Mouse (Mus musculus) liver, adult 2 months (tissue): ENCODE results near the gene Vhl. TPM values are rescaled to one million over a fixed set of nuclear protein-coding genes. Genes with fewer than 3 reads are reported as not detected.

Experiments
- DNase-seq: peaks from one replicate; pipeline ENCODE4 v3.0.0-alpha.2; 2011; ENCODE audit warnings: low read depth, low spot score; ENCODE audit errors: extremely low read depth
- H3K27ac ChIP-seq: fragments of 200-500 bp; replicated peaks from 2 replicates; pipeline ENCODE4 v1.5.1; 2012; ENCODE audit warnings: low read depth, mild to moderate bottlenecking, control low read depth, inconsistent platforms, low read length; ENCODE audit not compliant: insufficient read depth
- H3K27me3 ChIP-seq: fragments of 200-500 bp; 2 replicates; pipeline ENCODE4 v1.6.1; 2012; ENCODE audit warnings: mild to moderate bottlenecking, moderate library complexity, low read length, inconsistent platforms; ENCODE audit not compliant: control insufficient read depth, insufficient read depth
- H3K36me3 ChIP-seq: fragments of 200-500 bp; 2 replicates; pipeline ENCODE4 v1.6.1; 2012; ENCODE audit warnings: low read length, inconsistent platforms; ENCODE audit not compliant: control insufficient read depth, insufficient read depth
- H3K4me1 ChIP-seq: fragments of 200-500 bp; 2 replicates; pipeline ENCODE4 v1.6.1; 2011; ENCODE audit warnings: low read length; ENCODE audit not compliant: control insufficient read depth, insufficient read depth
- H3K4me3 ChIP-seq: fragments of 200-500 bp; 2 replicates; pipeline ENCODE4 v1.5.1; 2011; ENCODE audit warnings: low read depth, mild to moderate bottlenecking, control low read depth, low read length, moderate library complexity; ENCODE audit not compliant: insufficient read depth
- H3K79me2 ChIP-seq: fragments of 200-500 bp; 2 replicates; pipeline ENCODE4 v1.6.1; 2012; ENCODE audit warnings: inconsistent platforms, mild to moderate bottlenecking, low read length, moderate library complexity; ENCODE audit not compliant: control insufficient read depth, insufficient read depth
- H3K9ac ChIP-seq: fragments of 200-500 bp; 2 replicates; pipeline ENCODE4 v1.6.1; 2012; ENCODE audit warnings: low read depth, mild to moderate bottlenecking, control low read depth, inconsistent platforms, low read length
- CTCF ChIP-seq: fragments of 200-500 bp; IDR thresholded peaks from 2 replicates; pipeline ENCODE4 v1.5.1; 2011; ENCODE audit warnings: low read depth, low read length, control low read depth
- POLR2A ChIP-seq: fragments of 200-500 bp; IDR thresholded peaks from 2 replicates; pipeline ENCODE4 v1.6.1; 2011; ENCODE audit warnings: low read length, control low read depth; ENCODE audit not compliant: insufficient read depth; ENCODE audit errors: extremely low read depth
- WGBS: fragments of 180-500 bp; shearing (Covaris S2); methylation state at CpG from one replicate; pipeline ENCODE4 v1.1.7; 2018; 5-methylcytosine and 5-hydroxymethylcytosine counted together
- polyA plus RNA-seq: library from polyadenylated mRNA; depleted of rRNA; stranded (reverse); fragments of >200 nt; gene quantifications from 2 replicates; pipeline ENCODE4 v1.2.3, GENCODE M21; 2012
- total RNA-seq: library from RNA; depleted of rRNA; stranded (reverse); fragments of >200 nt; gene quantifications from 2 replicates; pipeline ENCODE4 v1.2.3, GENCODE M21; 2014

Vhl gene
- total and polyA plus RNA-seq, 2 experiments: 7.2 to 12.1 TPM

DNA sequence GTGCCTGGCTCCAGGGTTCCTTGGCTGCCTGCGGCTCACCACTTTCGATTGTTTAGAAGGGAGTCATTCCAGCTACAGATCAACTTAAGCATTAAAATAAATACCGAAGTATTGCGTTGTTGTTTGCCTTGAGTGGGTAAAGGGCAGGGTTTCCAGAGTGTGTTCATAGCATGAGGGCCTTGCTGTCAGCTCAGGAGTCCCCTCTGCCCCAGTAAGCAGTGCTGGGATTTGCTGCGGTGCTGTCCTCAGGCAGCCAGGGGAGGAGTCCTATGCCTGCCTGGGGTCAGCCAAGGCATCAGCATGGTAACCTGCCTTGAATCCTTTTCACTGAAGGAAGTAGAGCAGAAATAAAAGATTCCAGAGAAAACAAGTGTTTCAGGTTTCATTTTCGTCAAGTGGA is 33.1 kb downstream of the Vhl start:
- Histone ChIP-seq H3K9ac (no peak overlapping the region), H3K27ac (peak overlapping the region; percentile 78), H3K79me2 (peaks cover 24% of the 10 kb centered on the region; the same call in 1 of the 2 replicates), H3K36me3 (no peaks in the 10 kb centered on the region), H3K4me3 (no peak overlapping the region), H3K27me3 (no peaks in the 10 kb centered on the region), H3K4me1 (peaks cover 53% of the 10 kb centered on the region)
- peak; percentile 99 for DNase-seq
- no peak for TF ChIP-seq CTCF
- TF ChIP-seq POLR2A: no peak
- WGBS: 23% methylated on average over 6 of the region's 6 CpGs

DNA sequence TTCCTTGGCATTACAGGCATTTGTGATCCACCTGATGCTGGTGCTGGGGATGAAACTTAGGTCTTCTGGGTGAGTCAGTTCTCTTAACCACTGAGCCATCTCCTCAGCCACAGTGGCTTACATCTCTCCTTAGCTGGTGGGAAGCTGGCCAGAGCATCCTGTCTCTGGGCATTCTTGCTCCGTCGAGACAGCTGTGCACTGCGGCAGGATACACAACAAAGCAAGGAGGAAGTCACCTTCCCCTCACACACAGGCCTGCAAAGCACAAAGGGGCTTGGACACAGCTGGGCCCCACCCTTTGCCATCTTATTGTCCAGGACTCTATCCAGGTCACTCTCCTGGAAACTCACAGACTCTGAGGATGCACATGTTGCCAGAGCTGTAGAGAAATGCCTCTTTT is 34.5 kb downstream of the Vhl start:
- Histone ChIP-seq H3K36me3 (no peaks in the 10 kb centered on the region), H3K79me2 (peaks cover 24% of the 10 kb centered on the region; the same call in 1 of the 2 replicates)

DNA sequence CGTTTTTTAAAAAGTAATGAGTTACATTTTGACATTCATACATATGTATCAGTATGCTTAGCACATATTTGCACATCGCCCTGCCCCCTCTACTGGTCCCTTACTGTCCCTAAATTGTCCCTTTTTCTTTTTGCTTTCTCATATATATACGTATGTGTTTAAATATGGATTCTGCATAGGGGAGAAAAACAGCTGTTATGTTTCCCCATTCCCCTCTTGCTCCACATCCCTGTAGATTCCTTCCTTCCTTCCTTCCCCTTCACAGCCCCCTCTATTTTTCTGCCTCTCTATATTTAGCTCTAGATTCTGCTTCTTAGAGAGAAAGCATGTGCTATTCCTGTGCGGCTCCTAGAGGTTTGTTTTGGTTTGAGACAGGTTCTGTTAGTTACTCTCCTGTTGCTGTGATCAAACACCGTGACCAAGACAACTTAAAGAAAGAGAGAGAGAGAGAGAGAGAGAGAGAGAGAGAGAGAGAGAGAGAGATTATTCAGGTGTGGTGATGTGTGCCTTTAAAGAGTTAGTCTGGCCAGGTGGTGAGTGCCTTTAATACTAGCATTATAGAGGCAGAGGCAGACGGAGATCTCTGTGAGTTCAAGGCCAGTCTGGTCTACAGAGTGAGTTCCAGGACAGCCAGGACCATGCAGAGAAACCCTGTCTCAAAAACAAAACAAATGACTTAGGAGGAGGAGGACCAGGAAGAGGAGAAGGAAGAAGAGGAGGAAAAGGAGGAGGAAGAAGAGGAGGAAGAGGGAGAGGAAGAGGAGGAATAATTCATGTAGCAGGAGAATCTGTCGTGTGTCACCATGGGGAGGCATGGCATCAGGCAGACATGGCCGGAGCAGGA is 36.1 kb downstream of the Vhl start:
- Histone ChIP-seq H3K27me3 (no peaks in the 10 kb centered on the region), H3K36me3 (no peaks in the 10 kb centered on the region), H3K79me2 (peaks cover 25% of the 10 kb centered on the region; the same call in 1 of the 2 replicates), H3K4me3 (no peak overlapping the region), H3K9ac (0 out of 2 replicates have a peak overlapping the region, but pooled peaks have one; percentile 3), H3K27ac (peak overlapping the region; percentile 40), H3K4me1 (peaks cover 54% of the 10 kb centered on the region)
- no peak for DNase-seq
- TF ChIP-seq POLR2A (no peak), CTCF (no peak)
- 67% methylated on average over 8 of the region's 8 CpGs for WGBS

More for the DNA sequence above, 34.5 kb downstream of the Vhl start:
- H3K4me1 ChIP-seq: peaks cover 59% of the 10 kb centered on the region
- DNase-seq: no peak
- peak overlapping the region; percentile 65 for H3K27ac ChIP-seq
- H3K4me3 ChIP-seq: no peak overlapping the region
- H3K27me3 ChIP-seq: no peaks in the 10 kb centered on the region
- WGBS: 57% methylated on average over 3 of the region's 3 CpGs
- peak overlapping the region; percentile 20; the same call in 1 of the 2 replicates for H3K9ac ChIP-seq
- TF ChIP-seq CTCF (no peak), POLR2A (no peak)

DNA sequence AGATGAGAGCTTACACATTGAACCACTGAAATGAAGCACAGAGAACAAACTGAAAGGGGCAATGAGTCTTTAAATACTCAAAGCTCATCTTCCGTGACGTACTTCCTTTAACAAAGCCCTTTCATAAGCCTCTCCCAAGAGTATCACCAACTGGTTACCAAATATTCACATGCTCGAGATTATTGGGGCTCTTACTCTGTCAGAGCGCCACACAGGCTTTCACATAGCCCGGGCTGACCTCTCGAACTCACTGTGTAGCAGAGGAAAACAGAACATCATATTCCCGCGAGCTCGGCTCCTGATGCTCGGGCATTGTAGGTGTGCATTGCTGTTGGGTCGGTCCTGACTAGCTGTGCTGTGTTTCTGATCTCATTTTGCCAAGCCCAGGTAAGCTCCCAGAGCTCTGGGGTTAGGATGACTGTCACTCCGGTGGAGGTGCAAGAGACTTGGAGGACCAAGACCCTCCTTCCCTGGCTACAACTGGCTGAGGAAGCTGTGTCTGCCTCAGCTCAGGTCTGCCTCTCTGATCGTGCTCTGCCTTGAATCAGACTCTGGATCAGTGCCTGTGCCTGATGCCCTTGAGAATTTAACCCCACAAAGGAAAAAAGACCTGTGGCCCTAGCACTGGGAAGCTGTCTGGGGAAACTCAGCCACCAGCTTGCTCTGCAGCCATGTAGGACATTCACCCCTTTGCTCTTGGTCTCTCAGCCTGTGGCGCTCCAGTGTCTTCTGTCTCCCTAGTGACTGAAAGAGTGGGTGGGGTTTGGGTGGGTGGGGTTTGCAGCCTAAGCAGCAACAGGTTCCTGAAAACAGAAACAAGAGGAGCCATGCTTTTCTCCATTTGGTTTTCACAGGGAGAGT is 37.0 kb downstream of the Vhl start:
- H3K27me3 ChIP-seq: no peaks in the 10 kb centered on the region
- 26% methylated on average over 14 of the region's 14 CpGs for WGBS
- no peak overlapping the region for H3K4me3 ChIP-seq
- peak overlapping the region; percentile 40 for H3K27ac ChIP-seq
- H3K9ac ChIP-seq: no peak overlapping the region
- DNase-seq: peak; percentile 76
- H3K36me3 ChIP-seq: no peaks in the 10 kb centered on the region
- peaks cover 48% of the 10 kb centered on the region for H3K4me1 ChIP-seq
- TF ChIP-seq CTCF (no peak), POLR2A (no peak)
- H3K79me2 ChIP-seq: peaks cover 22% of the 10 kb centered on the region; the same call in 1 of the 2 replicates

DNA sequence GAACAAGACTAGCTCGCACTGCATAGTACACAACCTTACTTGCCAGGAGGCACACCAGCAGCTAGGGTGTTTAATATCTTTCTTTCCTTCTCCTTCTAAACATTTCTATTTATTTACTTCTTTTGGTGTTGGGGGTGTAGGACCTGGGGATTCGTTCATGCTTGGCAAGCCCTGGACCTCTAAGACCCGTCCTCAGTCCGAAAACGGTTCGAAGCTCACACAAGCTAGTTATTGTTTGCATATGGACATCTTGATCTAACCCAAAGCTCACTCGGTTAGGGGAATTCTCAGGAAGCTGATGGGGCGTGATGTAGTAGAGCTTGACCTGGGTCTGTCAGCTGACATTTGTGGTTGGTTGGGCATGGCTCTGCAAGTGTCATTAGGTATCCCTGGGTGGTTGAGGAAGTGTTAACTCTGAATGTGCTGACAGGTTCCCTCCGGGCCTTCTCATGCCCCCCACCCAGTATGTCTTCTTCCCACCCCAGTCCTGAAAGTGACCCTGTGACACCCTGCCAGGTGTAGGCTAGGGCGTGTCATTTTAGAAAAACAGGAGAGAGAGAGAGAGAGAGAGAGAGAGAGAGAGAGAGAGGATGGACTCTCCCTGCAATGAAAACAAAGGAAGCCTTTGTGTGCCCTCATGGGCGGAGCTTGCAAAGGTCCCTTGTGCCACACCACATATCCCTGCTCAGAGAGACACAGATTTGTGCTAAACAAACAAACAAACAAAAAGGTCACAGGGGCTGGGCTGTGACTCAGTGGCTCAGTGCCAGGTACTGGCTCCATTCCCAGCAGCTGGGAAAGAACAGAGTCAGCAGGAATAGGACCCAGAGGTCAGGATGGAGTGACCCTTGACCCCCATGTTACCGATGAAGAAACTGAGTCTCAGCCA is 37.8 kb downstream of the Vhl start:
- Histone ChIP-seq H3K27ac (peak overlapping the region; percentile 32), H3K9ac (no peak overlapping the region), H3K36me3 (no peaks in the 10 kb centered on the region), H3K4me3 (no peak overlapping the region), H3K79me2 (peaks cover 22% of the 10 kb centered on the region; the same call in 1 of the 2 replicates), H3K4me1 (peaks cover 43% of the 10 kb centered on the region), H3K27me3 (no peaks in the 10 kb centered on the region)
- TF ChIP-seq POLR2A (no peak), CTCF (no peak)
- 32% methylated on average over 12 of the region's 12 CpGs for WGBS
- DNase-seq: peak; percentile 97
